Mouse (Mus musculus) small intestine, adult 2 months (tissue): ENCODE measurements around the gene Poln.

Experiments
- CTCF ChIP-seq: fragments of 200-500 bp; IDR thresholded peaks from 2 replicates; pipeline ENCODE4 v1.5.1; 2012; ENCODE audit warnings: low read depth, mild to moderate bottlenecking, control low read depth, inconsistent platforms, low read length, moderate library complexity, mixed read lengths; ENCODE audit not compliant: insufficient replicate concordance, insufficient read length; ENCODE audit errors: extremely low read depth
- POLR2A ChIP-seq: fragments of 200-500 bp; IDR thresholded peaks from 2 replicates; pipeline ENCODE4 v1.6.1; 2012; ENCODE audit warnings: low read depth, mild to moderate bottlenecking, control low read depth, inconsistent platforms, low read length, moderate library complexity

DNA sequence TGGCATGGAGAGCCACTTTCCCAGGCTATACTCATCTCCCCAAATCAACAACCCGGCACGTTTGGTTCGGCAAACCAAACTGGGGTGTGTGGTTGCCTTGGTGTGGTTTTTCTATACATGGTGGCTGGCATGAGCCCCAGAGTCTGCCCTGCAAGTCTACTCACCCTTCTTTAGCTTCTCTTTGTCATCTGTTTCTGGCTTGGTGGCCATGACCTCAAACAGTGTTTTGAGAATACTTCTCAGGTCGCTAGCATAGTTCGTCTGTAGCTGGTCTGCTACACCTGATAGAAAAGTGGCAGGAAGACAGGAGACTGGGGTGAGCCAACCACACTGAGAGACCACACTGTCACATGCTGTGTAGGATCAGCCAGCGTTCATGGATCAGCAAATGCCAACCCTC lies 29.4 kb upstream of the Poln start:
- TF ChIP-seq CTCF (no peak), POLR2A (no peak)
